Mouse (Mus musculus): Measurements from ENCODE around the gene Eppin.

GRCm38 (mm10) chr2:164544454-164545097 lies 48.8 kb downstream of the Eppin start:
- TF ChIP-seq MEF2A (IDR thresholded peaks at IDR 0.05; ENCODE audit: borderline replicate concordance, low read depth, low read length) (no peak), CTCF (conservative IDR thresholded peaks at IDR 0.05 in 1 of 2, IDR thresholded peaks at IDR 0.05 in 1 of 2; ENCODE audit: low read depth in 2 of 2, low read length in 2 of 2) (no peak), SMC3 (IDR thresholded peaks at IDR 0.05; ENCODE audit: low read depth, low read length) (no peak), POLR2AphosphoS2 (IDR thresholded peaks at IDR 0.05; ENCODE audit: low read depth, low read length) (no peak), POLR2A (IDR thresholded peaks at IDR 0.05; ENCODE audit: low read depth, low read length) (no peak), SIN3A (IDR thresholded peaks at IDR 0.05; ENCODE audit: low read length) (no peak), ZC3H11A (IDR thresholded peaks at IDR 0.05; ENCODE audit: low read depth, low read length) (no peak), BHLHE40 (IDR thresholded peaks at IDR 0.05; ENCODE audit: low read depth, low read length) (no peak), GABPA (IDR thresholded peaks at IDR 0.05; ENCODE audit: insufficient replicate concordance, low read depth, low read length) (no peak)
